Mouse (Mus musculus): ENCODE data around the gene Fgr.

GRCm38 (mm10) chr4:133014896-133015709 lies 41.2 kb downstream of the Fgr start:
- TF ChIP-seq CTCF (conservative IDR thresholded peaks at IDR 0.05; ENCODE audit: low read length): no peak
- no peak for TF ChIP-seq NANOG (IDR thresholded peaks at IDR 0.05; ENCODE audit: borderline replicate concordance, low read length)
- TF ChIP-seq POU5F1 (IDR thresholded peaks at IDR 0.05; ENCODE audit: borderline replicate concordance, low read length): no peak

Data from E14TG2a.4 (cell line).